Mouse (Mus musculus): ENCODE measurements around the gene Rnase4. TPM values are rescaled to one million over a fixed set of nuclear protein-coding genes. Genes with fewer than 3 reads are reported as not detected.

The Rnase4 gene
- polyA plus RNA-seq, 1 experiment from 2014 or later: 73.0 TPM

DNA sequence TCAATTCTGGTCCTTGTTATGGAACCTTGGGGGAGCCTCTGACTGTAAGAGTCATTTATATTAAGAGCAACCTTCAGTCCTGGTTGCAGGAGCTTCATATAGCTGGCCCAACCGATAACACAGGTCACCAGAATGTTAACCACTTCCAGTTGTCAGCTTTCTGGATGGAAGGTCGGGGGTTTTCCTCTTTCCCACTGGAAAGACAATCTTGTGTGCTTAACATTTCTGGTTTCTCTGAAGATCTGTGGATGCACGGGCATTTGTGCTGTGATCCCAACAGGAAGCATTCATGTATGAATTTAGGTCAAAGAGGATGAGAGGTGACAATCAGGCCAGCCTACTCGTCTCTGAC is 38.7 kb downstream of the Rnase4 start:
- ATAC-seq (ENCODE audit: low read depth) (no peak), DNase-seq (ENCODE audit: low spot score) (no peak)
- Histone ChIP-seq H3K9ac (ENCODE audit: low read depth, low read length) (no peak overlapping the region), H3K27ac (replicated peaks; ENCODE audit: low read depth, low read length) (no peak overlapping the region), H3K4me1 (ENCODE audit: control insufficient read depth, insufficient read depth, low read length) (no peaks in the 10 kb centered on the region), H3K27me3 (replicated peaks; ENCODE audit: control insufficient read depth, insufficient read depth, low read length) (no peaks in the 10 kb centered on the region), H3K4me2 (ENCODE audit: low read depth, low read length) (no peak overlapping the region), H3K36me3 (ENCODE audit: control insufficient read depth, insufficient read depth, low read length) (no peaks in the 10 kb centered on the region), H3K9me3 (ENCODE audit: control insufficient read depth, low read length) (no peaks in the 10 kb centered on the region), H3K4me3 (ENCODE audit: low read depth, low read length) (no peak overlapping the region)
- 63% methylated on average over 4 of the region's 4 CpGs for WGBS

DNA sequence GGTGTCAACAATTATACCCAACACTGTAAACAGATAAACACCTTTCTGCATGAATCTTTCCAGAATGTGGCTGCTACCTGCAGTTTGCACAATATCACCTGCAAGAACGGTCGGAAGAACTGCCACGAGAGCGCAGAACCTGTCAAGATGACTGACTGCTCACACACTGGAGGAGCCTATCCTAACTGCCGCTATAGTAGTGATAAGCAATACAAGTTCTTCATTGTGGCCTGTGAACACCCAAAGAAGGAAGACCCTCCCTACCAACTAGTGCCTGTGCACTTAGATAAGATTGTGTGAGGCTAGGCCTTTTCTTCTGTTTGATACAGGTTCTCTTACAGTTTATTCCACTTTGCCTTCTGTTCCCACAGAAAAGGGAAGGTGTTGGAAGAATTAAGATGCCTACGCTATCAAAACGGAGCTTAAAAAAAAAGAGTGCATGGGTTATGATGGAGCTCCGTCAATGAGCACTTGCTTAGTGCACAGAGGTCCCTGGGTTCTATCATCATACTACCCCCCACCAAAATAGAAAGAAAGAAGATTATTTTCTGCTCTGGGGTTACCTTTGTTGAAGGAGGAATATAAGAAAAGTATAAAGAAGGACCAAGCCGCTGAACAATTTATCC is 39.6 kb downstream of the Rnase4 start:
- H3K27ac ChIP-seq (replicated peaks; ENCODE audit: low read depth, low read length): no peak overlapping the region
- H3K9ac ChIP-seq (ENCODE audit: low read depth, low read length): no peak overlapping the region
- no peaks in the 10 kb centered on the region for H3K4me1 ChIP-seq (ENCODE audit: control insufficient read depth, insufficient read depth, low read length)
- H3K9me3 ChIP-seq (ENCODE audit: control insufficient read depth, low read length): no peaks in the 10 kb centered on the region
- no peak overlapping the region for H3K4me2 ChIP-seq (ENCODE audit: low read depth, low read length)
- WGBS: 87% methylated on average over 9 of the region's 9 CpGs
- DNase-seq (ENCODE audit: low spot score): no peak
- H3K4me3 ChIP-seq (ENCODE audit: low read depth, low read length): no peak overlapping the region
- ATAC-seq (ENCODE audit: low read depth): no peak
- H3K27me3 ChIP-seq (replicated peaks; ENCODE audit: control insufficient read depth, insufficient read depth, low read length): no peaks in the 10 kb centered on the region
- H3K36me3 ChIP-seq (ENCODE audit: control insufficient read depth, insufficient read depth, low read length): no peaks in the 10 kb centered on the region

DNA sequence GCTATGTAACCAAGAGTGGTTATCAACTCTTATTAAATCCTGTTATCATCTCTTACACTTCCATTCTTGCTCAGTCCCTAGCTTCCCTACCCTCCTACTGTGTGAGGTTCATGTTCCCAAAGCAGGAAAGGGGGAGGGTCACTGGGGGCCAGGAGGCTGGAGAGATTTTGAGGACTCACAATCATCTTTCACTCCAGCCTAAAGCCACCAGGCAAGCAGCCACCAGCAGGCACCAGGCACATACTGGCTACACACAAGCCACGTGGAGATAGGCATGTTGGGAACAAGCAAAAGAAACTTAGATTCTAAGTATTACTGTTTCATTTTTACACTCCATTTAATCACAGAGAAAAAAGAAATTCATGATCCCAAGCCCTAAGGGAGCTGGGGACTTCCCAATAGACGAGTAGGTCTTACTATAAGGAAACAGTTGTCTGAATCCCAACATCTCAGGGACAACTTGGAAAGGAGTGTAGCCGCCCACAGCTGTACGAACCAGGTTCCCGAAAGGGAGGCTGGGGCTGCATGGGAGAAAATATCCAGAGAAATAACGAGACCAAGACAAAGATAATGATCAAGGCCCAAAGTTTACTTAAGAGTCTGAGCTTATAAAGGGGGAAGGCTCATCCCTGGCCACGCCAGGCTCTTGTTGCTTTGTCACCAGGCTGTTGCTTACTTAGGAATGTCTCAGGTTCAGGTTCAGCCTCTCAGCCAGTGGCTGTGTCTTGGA is 40.4 kb downstream of the Rnase4 start:
- Histone ChIP-seq H3K27me3 (replicated peaks; ENCODE audit: control insufficient read depth, insufficient read depth, low read length) (no peaks in the 10 kb centered on the region), H3K4me3 (ENCODE audit: low read depth, low read length) (no peak overlapping the region), H3K36me3 (ENCODE audit: control insufficient read depth, insufficient read depth, low read length) (no peaks in the 10 kb centered on the region), H3K9ac (ENCODE audit: low read depth, low read length) (no peak overlapping the region), H3K4me2 (ENCODE audit: low read depth, low read length) (no peak overlapping the region), H3K9me3 (ENCODE audit: control insufficient read depth, low read length) (no peaks in the 10 kb centered on the region), H3K27ac (replicated peaks; ENCODE audit: low read depth, low read length) (no peak overlapping the region), H3K4me1 (ENCODE audit: control insufficient read depth, insufficient read depth, low read length) (no peaks in the 10 kb centered on the region)
- 74% methylated on average over 7 of the region's 7 CpGs for WGBS
- no peak for DNase-seq (ENCODE audit: low spot score)
- ATAC-seq (ENCODE audit: low read depth): no peak

DNA sequence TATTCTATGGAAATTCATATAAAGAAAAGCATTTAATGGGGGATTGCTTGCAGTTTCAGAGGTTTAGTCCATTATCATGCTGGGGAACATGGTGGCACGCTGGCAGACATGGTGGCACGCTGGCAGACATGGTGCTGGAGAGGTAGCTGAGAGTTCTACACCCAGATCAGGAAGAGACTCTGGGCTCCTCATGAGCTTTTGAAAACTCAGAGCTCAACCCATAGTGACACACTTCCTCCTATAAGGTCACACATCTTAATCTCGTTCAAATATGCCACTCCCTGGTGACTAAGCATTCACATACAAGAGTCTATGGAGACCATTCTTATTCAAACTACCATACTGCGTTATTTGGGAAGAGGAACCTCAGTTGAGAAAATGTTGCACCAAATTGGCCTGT is 41.5 kb downstream of the Rnase4 start:
- no peak overlapping the region for H3K4me2 ChIP-seq (ENCODE audit: low read depth, low read length)
- 91% methylated on average over 4 of the region's 4 CpGs for WGBS
- H3K4me3 ChIP-seq (ENCODE audit: low read depth, low read length): no peak overlapping the region
- H3K27ac ChIP-seq (replicated peaks; ENCODE audit: low read depth, low read length): no peak overlapping the region
- H3K27me3 ChIP-seq (replicated peaks; ENCODE audit: control insufficient read depth, insufficient read depth, low read length): no peaks in the 10 kb centered on the region
- no peak overlapping the region for H3K9ac ChIP-seq (ENCODE audit: low read depth, low read length)
- ATAC-seq (ENCODE audit: low read depth): no peak
- H3K36me3 ChIP-seq (ENCODE audit: control insufficient read depth, insufficient read depth, low read length): no peaks in the 10 kb centered on the region
- H3K4me1 ChIP-seq (ENCODE audit: control insufficient read depth, insufficient read depth, low read length): no peaks in the 10 kb centered on the region
- DNase-seq (ENCODE audit: low spot score): no peak
- H3K9me3 ChIP-seq (ENCODE audit: control insufficient read depth, low read length): no peaks in the 10 kb centered on the region

DNA sequence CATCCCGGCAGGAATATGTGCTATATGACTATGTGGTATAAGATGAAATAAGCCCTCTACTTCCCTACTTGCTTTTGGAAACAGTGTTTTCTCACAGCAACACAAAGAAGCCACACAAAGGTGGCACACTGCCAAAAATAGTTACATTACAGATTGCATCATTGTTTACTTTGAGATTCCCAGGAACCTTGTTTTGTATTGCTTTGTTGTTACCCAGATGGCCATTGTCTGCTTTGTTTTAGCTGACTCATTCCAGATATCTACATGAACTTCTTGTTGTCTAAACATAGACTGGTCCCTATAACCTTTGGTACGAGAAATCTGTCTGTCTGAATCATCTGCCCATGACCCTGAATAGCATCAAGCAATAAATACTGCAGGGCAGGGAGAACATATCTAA is 49.5 kb downstream of the Rnase4 start:
- DNase-seq (ENCODE audit: low spot score) (no peak), ATAC-seq (ENCODE audit: low read depth) (no peak)
- Histone ChIP-seq H3K4me3 (ENCODE audit: low read depth, low read length) (no peak overlapping the region), H3K9ac (ENCODE audit: low read depth, low read length) (no peak overlapping the region), H3K4me1 (ENCODE audit: control insufficient read depth, insufficient read depth, low read length) (no peaks in the 10 kb centered on the region), H3K27me3 (replicated peaks; ENCODE audit: control insufficient read depth, insufficient read depth, low read length) (no peaks in the 10 kb centered on the region), H3K9me3 (ENCODE audit: control insufficient read depth, low read length) (no peaks in the 10 kb centered on the region), H3K4me2 (ENCODE audit: low read depth, low read length) (no peak overlapping the region), H3K36me3 (ENCODE audit: control insufficient read depth, insufficient read depth, low read length) (no peaks in the 10 kb centered on the region), H3K27ac (replicated peaks; ENCODE audit: low read depth, low read length) (no peak overlapping the region)
- 78% methylated on average over 2 of the region's 2 CpGs for WGBS

DNA sequence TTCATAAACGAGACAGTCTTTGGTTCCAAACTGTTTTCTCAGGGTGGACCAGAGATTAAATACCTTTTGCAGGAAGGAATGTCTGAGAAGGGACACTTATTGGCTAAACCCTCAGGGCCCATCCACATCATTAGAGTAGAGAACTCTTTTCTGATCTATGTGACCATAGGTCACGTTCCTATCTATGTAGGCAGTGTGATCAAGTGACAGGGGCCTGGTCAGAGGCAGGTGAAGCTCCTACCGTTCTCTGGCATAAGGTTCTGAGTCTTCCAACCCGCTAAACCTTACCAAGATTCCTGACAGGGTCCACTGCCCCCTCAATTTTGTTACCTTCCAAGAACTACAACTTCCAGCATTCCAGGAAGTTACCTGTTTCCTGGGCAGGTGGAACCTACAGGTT is 51.2 kb downstream of the Rnase4 start:
- no peak overlapping the region for H3K9ac ChIP-seq (ENCODE audit: low read depth, low read length)
- H3K4me2 ChIP-seq (ENCODE audit: low read depth, low read length): no peak overlapping the region
- H3K4me3 ChIP-seq (ENCODE audit: low read depth, low read length): no peak overlapping the region
- no peaks in the 10 kb centered on the region for H3K36me3 ChIP-seq (ENCODE audit: control insufficient read depth, insufficient read depth, low read length)
- DNase-seq (ENCODE audit: low spot score) (no peak), ATAC-seq (ENCODE audit: low read depth) (no peak)
- no peak overlapping the region for H3K27ac ChIP-seq (replicated peaks; ENCODE audit: low read depth, low read length)
- 88% methylated on average over 4 of the region's 4 CpGs for WGBS
- no peaks in the 10 kb centered on the region for H3K9me3 ChIP-seq (ENCODE audit: control insufficient read depth, low read length)
- no peaks in the 10 kb centered on the region for H3K4me1 ChIP-seq (ENCODE audit: control insufficient read depth, insufficient read depth, low read length)
- no peaks in the 10 kb centered on the region for H3K27me3 ChIP-seq (replicated peaks; ENCODE audit: control insufficient read depth, insufficient read depth, low read length)

DNA sequence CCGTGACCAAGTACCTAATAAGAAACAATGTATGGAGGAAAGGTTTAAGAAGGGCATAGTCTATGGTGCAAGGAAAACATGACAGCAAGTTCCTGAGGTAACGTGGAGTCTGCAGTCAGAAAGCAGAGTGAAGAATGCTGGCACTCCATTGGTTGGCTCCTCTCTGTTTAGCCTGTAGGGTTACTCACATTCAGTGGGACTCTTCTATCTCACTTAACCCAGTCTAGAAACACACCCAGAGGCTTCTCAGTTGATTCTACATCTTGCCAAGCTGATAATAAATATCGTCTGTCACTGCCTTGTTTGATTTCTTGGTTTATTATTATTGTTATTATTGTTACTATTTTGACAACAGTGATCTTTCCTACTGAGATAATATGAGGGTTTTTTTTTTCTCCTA is 51.7 kb downstream of the Rnase4 start:
- Histone ChIP-seq H3K4me3 (ENCODE audit: low read depth, low read length) (no peak overlapping the region), H3K27ac (replicated peaks; ENCODE audit: low read depth, low read length) (no peak overlapping the region), H3K9me3 (ENCODE audit: control insufficient read depth, low read length) (no peaks in the 10 kb centered on the region), H3K9ac (ENCODE audit: low read depth, low read length) (no peak overlapping the region), H3K27me3 (replicated peaks; ENCODE audit: control insufficient read depth, insufficient read depth, low read length) (no peaks in the 10 kb centered on the region), H3K36me3 (ENCODE audit: control insufficient read depth, insufficient read depth, low read length) (no peaks in the 10 kb centered on the region), H3K4me2 (ENCODE audit: low read depth, low read length) (no peak overlapping the region), H3K4me1 (ENCODE audit: control insufficient read depth, insufficient read depth, low read length) (no peaks in the 10 kb centered on the region)
- WGBS: 83% methylated on average over 3 of the region's 3 CpGs
- ATAC-seq (ENCODE audit: low read depth) (no peak), DNase-seq (ENCODE audit: low spot score) (no peak)

DNA sequence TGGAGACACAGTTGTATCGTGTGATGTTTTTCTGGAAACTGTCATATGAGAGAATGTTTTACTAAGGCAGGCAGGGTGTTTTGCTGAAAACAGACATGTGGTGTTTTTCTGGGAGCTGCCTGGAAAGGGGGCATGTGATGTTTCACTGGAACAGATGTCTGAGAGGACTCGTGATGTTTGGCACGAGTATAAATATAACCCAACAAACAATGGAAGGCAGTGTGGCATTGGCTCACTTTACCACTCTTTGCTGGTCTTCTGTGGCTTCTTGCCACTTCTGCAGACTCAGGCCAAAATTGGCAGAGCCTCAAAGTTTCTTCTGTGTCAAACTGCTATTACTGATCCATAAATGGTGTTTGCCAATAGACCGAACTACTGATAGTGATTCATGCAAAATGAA is 52.4 kb downstream of the Rnase4 start:
- Histone ChIP-seq H3K27ac (replicated peaks; ENCODE audit: low read depth, low read length) (no peak overlapping the region), H3K9ac (ENCODE audit: low read depth, low read length) (no peak overlapping the region), H3K4me2 (ENCODE audit: low read depth, low read length) (no peak overlapping the region), H3K4me3 (ENCODE audit: low read depth, low read length) (no peak overlapping the region), H3K9me3 (ENCODE audit: control insufficient read depth, low read length) (no peaks in the 10 kb centered on the region), H3K27me3 (replicated peaks; ENCODE audit: control insufficient read depth, insufficient read depth, low read length) (no peaks in the 10 kb centered on the region), H3K36me3 (ENCODE audit: control insufficient read depth, insufficient read depth, low read length) (no peaks in the 10 kb centered on the region), H3K4me1 (ENCODE audit: control insufficient read depth, insufficient read depth, low read length) (no peaks in the 10 kb centered on the region)
- no peak for DNase-seq (ENCODE audit: low spot score)
- 58% methylated on average over 4 of the region's 4 CpGs for WGBS
- no peak for ATAC-seq (ENCODE audit: low read depth)

DNA sequence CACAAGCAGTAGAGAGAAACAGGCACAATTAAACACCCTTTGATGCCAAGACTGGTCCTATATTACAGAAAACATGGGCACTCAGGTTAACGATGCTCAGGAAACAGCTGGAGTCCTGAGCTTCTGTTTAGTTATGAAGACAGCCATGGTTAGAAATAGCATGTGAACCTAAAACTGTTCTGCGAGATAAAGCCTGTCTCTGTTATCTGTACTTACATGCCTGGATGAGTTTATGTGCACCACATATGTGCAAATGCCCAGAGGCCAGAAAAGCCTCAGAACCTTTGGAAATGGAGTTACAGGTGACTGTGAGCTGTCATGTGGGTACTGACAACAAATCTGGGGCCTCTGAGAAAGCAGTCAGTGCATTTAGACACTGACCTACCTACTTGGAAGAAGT is 53.1 kb downstream of the Rnase4 start:
- Histone ChIP-seq H3K27ac (replicated peaks; ENCODE audit: low read depth, low read length) (no peak overlapping the region), H3K9ac (ENCODE audit: low read depth, low read length) (no peak overlapping the region), H3K9me3 (ENCODE audit: control insufficient read depth, low read length) (no peaks in the 10 kb centered on the region), H3K36me3 (ENCODE audit: control insufficient read depth, insufficient read depth, low read length) (no peaks in the 10 kb centered on the region), H3K4me2 (ENCODE audit: low read depth, low read length) (no peak overlapping the region), H3K4me3 (ENCODE audit: low read depth, low read length) (no peak overlapping the region), H3K4me1 (ENCODE audit: control insufficient read depth, insufficient read depth, low read length) (no peaks in the 10 kb centered on the region), H3K27me3 (replicated peaks; ENCODE audit: control insufficient read depth, insufficient read depth, low read length) (no peaks in the 10 kb centered on the region)
- no peak for DNase-seq (ENCODE audit: low spot score)
- 83% methylated on average over 2 of the region's 2 CpGs for WGBS
- no peak for ATAC-seq (ENCODE audit: low read depth)
